Mouse (Mus musculus) hindbrain, embryonic 14.5 days (tissue): ENCODE data around the gene Il15. TPM values are rescaled to one million over a fixed set of nuclear protein-coding genes. Genes with fewer than 3 reads are reported as not detected.
A peak's percentile ranks its signal among the peaks of the same experiment; 100 is the strongest.

Experiments
- ATAC-seq: fragments of 200-750 bp; cut with Nextera tagmentation; 2 replicates; pipeline ENCODE4 v1.8.0; 2017; ENCODE audit warnings: moderate number of reproducible peaks, mild to moderate bottlenecking, moderate TSS enrichment, moderate library complexity; ENCODE audit not compliant: low FRiP score
- DNase-seq: peaks from one replicate; pipeline ENCODE4 v3.0.0-alpha.2; 2015; ENCODE audit warnings: low spot score
- H3K27ac ChIP-seq: fragments of 300-500 bp; sonication (generic); 2 replicates; pipeline ENCODE4 v1.5.1; 2014; ENCODE audit warnings: mild to moderate bottlenecking, moderate library complexity
- H3K27me3 ChIP-seq: fragments of 300-500 bp; sonication (generic); 2 replicates; pipeline ENCODE4 v1.6.1; 2014; ENCODE audit warnings: mild to moderate bottlenecking, low read length, mixed read lengths; ENCODE audit not compliant: control insufficient read depth, insufficient read depth
- H3K36me3 ChIP-seq: fragments of 300-500 bp; sonication (generic); replicated peaks from 2 replicates; pipeline ENCODE4 v1.6.1; 2014; ENCODE audit not compliant: control insufficient read depth, insufficient read depth
- H3K4me1 ChIP-seq: fragments of 300-500 bp; sonication (generic); replicated peaks from 2 replicates; pipeline ENCODE4 v1.6.1; 2014; ENCODE audit warnings: antibody characterized with exemption, low read length, mixed read lengths; ENCODE audit not compliant: control insufficient read depth, insufficient read depth
- H3K4me2 ChIP-seq: fragments of 300-500 bp; sonication (generic); replicated peaks from 2 replicates; pipeline ENCODE4 v1.6.1; 2014; ENCODE audit warnings: mild to moderate bottlenecking, moderate library complexity
- H3K4me3 ChIP-seq: fragments of 300-500 bp; sonication (generic); replicated peaks from 2 replicates; pipeline ENCODE4 v1.5.1; 2014; ENCODE audit warnings: mild to moderate bottlenecking, low read length
- H3K9ac ChIP-seq: fragments of 300-500 bp; sonication (generic); 2 replicates; pipeline ENCODE4 v1.6.1; 2014
- H3K9me3 ChIP-seq: fragments of 300-500 bp; sonication (generic); 2 replicates; pipeline ENCODE4 v1.6.1; 2016; ENCODE audit warnings: low read length; ENCODE audit not compliant: control insufficient read depth
- WGBS: fragments of 180-500 bp; shearing (Covaris S2); extraction: QIAGEN DNeasy Blood & Tissue Kit; methylation state at CpG from one replicate; pipeline ENCODE4 v1.1.7; 2014; 5-methylcytosine and 5-hydroxymethylcytosine counted together
- polyA plus RNA-seq: library from polyadenylated mRNA; unstranded; fragments of >200 nt; fragmentation: Nextera tagmentation; extraction: Ambion mirVana; gene quantifications from 2 replicates; pipeline ENCODE4 v1.2.1, GENCODE M21; 2014

The Il15 gene
- 0.77 and 1.4 TPM in 2 replicates for polyA plus RNA-seq

DNA sequence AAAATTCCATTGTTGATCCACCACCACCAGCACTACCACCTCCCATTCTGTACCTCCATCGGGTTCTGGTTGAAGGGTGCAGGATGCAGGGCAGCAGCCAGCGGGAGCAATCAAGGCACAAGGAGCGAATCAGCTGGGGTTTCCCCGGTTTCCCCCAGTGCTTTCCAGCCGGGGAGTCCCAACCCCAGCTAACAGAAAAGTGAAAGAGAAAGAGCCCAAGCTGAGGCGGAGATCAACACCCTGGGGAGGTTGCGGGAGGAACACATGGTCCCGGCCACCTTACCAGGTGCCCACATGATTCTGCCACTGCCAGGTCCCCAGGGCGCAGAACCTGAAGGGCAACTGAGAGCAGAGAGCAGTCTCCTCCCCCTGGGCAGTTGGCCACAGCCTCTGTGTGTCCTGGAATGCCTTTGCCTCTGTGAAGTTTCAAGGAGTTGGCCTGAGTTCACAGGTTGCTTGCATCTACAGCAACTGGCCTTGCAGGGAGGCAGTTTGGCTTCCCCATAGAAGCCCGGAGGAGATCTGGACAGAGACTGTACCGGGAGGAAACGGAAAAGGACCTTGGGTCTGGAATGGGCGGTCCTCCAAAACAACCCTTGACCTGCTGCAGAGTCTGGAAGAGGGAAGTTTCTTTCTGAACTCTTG is at the start of gene Il15:
TSS of gene Il15 (minus strand) at position 537 of the 645 bp plus-strand sequence.
- peak within 1 kb of the TSS; percentile 51 for H3K4me2 ChIP-seq
- DNase-seq (no peak), ATAC-seq (no peak)
- peaks cover 8% of the 10 kb centered on the region; the same call in 1 of the 2 replicates for H3K4me1 ChIP-seq
- H3K4me3 ChIP-seq: peak within 1 kb of the TSS; percentile 30
- H3K9me3 ChIP-seq: no peaks in the 10 kb centered on the region
- 0 out of 2 replicates have a peak, but pooled peaks cover 3% of the 10 kb centered on the region for H3K27me3 ChIP-seq
- no peak within 1 kb of the TSS for H3K27ac ChIP-seq
- peak within 1 kb of the TSS; percentile 26; the same call in 1 of the 2 replicates for H3K9ac ChIP-seq
- H3K36me3 ChIP-seq: no peaks in the 10 kb centered on the region
- 17% methylated on average over 13 of the region's 13 CpGs for WGBS

DNA sequence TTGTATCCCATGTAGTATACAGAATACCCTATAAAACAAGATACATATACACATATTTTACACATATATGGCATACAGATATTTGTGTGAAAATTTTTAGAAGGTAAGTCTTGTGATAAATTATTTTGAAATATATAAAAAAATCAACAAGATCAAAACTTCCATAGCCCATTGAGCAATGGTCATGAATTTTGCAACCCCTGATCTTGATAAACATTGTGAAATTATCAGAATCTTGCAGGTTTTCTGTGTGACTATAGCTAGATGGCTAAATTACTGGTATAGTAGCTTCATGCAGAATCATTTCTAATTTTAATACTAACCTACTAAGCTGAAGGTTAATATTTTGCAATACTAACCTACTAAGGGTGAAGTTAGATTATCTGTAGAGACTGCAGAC is 41.9 kb upstream of the Il15 start:
- Histone ChIP-seq H3K27me3 (no peaks in the 10 kb centered on the region), H3K36me3 (no peaks in the 10 kb centered on the region), H3K9me3 (no peaks in the 10 kb centered on the region), H3K27ac (no peak overlapping the region), H3K4me2 (no peak overlapping the region), H3K4me1 (no peaks in the 10 kb centered on the region), H3K4me3 (no peak overlapping the region), H3K9ac (no peak overlapping the region)
- ATAC-seq: no peak
- DNase-seq: no peak

DNA sequence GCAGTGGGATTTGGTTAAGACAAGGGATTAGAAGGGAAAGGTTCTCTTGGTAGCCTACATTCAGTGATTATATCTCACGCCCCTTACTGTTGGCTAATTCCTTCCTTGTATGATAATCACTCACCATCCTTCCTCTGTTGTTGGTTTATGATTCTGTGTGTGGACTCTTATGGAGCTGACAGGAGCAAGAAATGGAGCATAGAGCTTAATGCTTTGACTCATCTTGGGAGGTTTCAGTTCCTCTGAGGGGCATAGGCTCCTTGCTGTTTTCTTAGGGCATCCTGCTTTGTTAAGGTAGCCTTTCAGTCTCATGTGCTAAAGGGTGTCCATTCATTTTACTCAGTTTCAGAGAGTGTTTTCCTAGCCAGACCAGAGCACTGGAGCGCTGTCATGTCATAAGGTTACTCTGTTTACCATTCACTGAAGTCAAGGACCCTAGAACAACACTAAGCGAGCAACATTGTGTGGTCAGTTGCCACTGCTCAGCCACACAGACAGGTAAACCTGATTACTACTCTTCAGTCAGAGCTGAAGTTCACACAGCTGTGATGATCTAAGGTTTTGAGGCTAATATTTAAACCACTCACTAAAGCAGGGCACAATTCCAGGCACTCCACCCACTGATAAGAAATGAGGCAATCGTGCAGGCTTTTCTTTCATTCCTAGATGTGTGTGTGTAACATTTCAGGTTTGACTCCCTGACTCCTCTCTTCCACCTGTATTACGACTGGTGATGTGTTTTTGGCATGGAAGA is 13.7 kb upstream of the Il15 start:
- Histone ChIP-seq H3K4me3 (no peak overlapping the region), H3K4me1 (no peaks in the 10 kb centered on the region), H3K9me3 (no peaks in the 10 kb centered on the region), H3K36me3 (no peaks in the 10 kb centered on the region), H3K27ac (no peak overlapping the region), H3K4me2 (no peak overlapping the region), H3K9ac (no peak overlapping the region), H3K27me3 (no peaks in the 10 kb centered on the region)
- ATAC-seq (no peak), DNase-seq (no peak)
- 89% methylated on average over 5 of the region's 5 CpGs for WGBS

DNA sequence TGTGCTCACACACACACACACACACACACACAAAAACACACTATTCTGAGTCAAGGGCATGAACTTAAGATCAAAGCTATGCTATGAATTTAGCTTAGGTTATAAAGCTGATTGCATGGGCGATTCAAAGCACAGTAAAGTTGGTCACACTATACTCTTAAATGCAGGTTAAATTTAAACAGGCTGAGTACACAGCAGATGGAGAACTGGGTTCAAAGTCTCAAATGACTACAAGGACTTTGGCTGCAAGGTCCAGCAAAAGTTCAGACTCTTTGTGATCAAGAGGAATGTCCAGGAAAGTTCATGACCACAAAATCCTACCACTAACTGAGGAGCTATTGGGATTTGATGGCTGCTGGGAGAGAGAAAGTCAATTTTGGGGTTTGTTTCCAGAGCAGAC is 12.5 kb upstream of the Il15 start:
- H3K4me3 ChIP-seq: no peak overlapping the region
- no peak for ATAC-seq

DNA sequence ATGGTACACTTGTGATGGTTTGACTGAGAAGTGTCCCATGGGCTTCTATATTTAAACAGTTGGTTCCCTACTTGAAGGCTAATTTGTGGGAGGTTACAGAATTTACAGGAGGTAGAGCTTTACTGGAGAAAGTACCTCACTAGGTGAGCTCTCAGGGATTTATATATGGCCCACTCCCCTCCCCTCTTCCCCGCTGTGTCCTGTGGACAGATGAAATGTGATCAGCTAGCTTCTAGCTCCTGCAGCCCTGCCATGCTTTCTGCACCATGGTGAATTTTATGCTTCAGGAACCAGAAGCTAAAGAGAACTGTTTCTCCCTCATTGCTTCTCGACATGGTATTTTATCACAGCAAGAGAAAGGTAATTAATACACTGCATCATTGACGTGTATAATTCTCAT is 7.1 kb upstream of the Il15 start:
- DNase-seq: no peak
- no peak for ATAC-seq
- Histone ChIP-seq H3K4me2 (no peak overlapping the region), H3K4me1 (no peaks in the 10 kb centered on the region), H3K36me3 (no peaks in the 10 kb centered on the region), H3K27ac (no peak overlapping the region), H3K9ac (no peak overlapping the region), H3K27me3 (no peaks in the 10 kb centered on the region), H3K9me3 (no peaks in the 10 kb centered on the region), H3K4me3 (no peak overlapping the region)
- 61% methylated on average over 3 of the region's 3 CpGs for WGBS

More for the DNA sequence above, 12.5 kb upstream of the Il15 start:
- no peak overlapping the region for H3K4me2 ChIP-seq
- no peak for DNase-seq
- H3K9ac ChIP-seq: no peak overlapping the region
- H3K9me3 ChIP-seq: no peaks in the 10 kb centered on the region
- 77% methylated on average over 1 of the region's 1 CpGs for WGBS
- no peak overlapping the region for H3K27ac ChIP-seq
- no peaks in the 10 kb centered on the region for H3K27me3 ChIP-seq
- H3K36me3 ChIP-seq: no peaks in the 10 kb centered on the region
- H3K4me1 ChIP-seq: no peaks in the 10 kb centered on the region

DNA sequence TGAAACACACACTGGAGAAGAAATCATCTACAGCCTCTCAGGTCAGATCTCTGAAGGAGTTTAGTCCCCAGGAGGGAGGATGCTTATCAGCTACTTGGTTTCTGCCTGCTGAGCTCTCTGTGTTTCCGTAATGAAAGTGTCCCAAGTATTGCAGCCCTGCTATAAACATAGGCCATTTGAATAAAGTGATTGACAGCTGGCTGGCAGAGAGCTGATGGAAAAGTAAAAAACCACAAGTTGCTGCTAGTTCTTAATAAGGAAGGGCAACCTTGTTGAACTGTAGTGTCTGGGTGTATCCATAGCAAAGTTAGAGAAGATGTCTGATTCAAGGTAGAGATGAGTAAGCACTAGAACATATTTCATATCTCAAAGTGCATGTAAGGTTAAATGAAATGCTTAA is 4.0 kb upstream of the Il15 start:
- no peak overlapping the region for H3K4me2 ChIP-seq
- DNase-seq: no peak
- H3K4me3 ChIP-seq: no peak overlapping the region
- no peaks in the 10 kb centered on the region for H3K9me3 ChIP-seq
- H3K27ac ChIP-seq: no peak overlapping the region
- H3K9ac ChIP-seq: no peak overlapping the region
- H3K27me3 ChIP-seq: 0 out of 2 replicates have a peak, but pooled peaks cover 3% of the 10 kb centered on the region
- ATAC-seq: no peak
- no peaks in the 10 kb centered on the region for H3K36me3 ChIP-seq
- H3K4me1 ChIP-seq: peaks cover 5% of the 10 kb centered on the region; the same call in 1 of the 2 replicates
- 74% methylated on average over 1 of the region's 1 CpGs for WGBS

DNA sequence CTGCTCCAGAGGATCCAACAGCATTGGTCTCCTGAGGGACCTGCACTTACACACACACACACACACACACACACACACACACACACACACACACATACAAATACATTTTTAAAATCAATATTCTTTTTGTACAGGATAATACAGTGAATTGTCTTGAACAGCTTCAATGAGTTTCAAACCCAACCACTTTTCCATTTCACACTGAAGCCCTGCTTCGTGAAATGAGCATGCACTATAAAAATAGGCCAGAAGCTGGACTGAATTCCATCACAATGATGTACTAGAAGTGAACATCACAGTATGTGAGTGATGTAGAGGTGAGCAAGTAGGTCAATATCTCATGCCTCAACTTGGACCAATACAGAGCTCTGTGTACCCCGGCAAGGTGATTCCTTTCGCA is 1.0 kb upstream of the Il15 start:
- 93% methylated on average over 3 of the region's 3 CpGs for WGBS
- Histone ChIP-seq H3K4me3 (no peak overlapping the region), H3K27ac (no peak overlapping the region), H3K4me1 (peaks cover 8% of the 10 kb centered on the region; the same call in 1 of the 2 replicates), H3K9me3 (no peaks in the 10 kb centered on the region), H3K9ac (no peak overlapping the region), H3K27me3 (0 out of 2 replicates have a peak, but pooled peaks cover 3% of the 10 kb centered on the region), H3K4me2 (no peak overlapping the region), H3K36me3 (no peaks in the 10 kb centered on the region)
- ATAC-seq (no peak), DNase-seq (no peak)

DNA sequence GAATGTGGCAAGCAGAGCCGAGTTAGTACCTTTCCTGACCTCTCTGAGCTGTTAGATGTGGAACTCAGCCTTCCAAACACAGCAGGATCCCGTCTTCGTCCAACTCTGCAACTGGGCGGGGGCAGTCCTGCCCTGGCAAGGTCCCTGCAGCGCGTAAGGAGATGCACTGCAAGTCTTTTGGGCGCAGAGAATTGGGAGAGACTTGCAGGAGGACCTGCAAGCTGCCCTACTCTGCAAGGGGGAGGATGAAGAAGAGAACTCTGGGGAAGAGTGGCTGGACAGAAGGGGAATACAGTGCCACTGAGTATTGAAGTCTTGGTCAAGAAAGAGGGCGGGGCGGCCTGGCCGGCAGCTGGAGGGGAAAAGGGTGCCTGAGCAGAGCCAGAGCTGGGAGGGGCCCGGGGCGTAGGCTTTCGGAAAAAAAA is 749 bp downstream of the Il15 start:
- 0 out of 2 replicates have a peak, but pooled peaks cover 3% of the 10 kb centered on the region for H3K27me3 ChIP-seq
- no peaks in the 10 kb centered on the region for H3K9me3 ChIP-seq
- peak overlapping the region; percentile 51 for H3K4me2 ChIP-seq
- ATAC-seq (peak; percentile 37; the same call in 1 of the 2 replicates), DNase-seq (no peak)
- peaks cover 8% of the 10 kb centered on the region; the same call in 1 of the 2 replicates for H3K4me1 ChIP-seq
- H3K4me3 ChIP-seq: peak overlapping the region; percentile 30
- no peaks in the 10 kb centered on the region for H3K36me3 ChIP-seq
- 6% methylated on average over 13 of the region's 13 CpGs for WGBS
- no peak overlapping the region for H3K27ac ChIP-seq
- peak overlapping the region; percentile 26; the same call in 1 of the 2 replicates for H3K9ac ChIP-seq

DNA sequence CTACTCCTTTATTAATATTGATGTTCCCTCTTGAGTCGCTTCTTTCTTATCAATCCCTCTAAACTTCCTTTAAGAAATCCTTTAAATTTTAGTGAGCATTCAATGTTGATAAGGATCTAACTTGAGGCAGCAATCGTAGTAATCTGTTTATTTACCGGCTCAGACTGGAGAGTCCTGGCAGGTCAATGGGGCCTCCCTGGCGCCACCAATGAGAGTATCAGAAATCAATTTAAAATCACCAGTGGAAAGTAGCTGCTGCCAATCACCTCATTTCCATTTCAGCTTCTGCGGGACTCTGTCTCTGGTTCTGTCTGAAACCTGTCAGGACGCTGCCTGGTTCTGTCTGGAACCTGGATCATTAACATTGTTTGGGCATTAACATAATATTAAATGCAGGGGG is 1.5 kb downstream of the Il15 start:
- Histone ChIP-seq H3K4me1 (peaks cover 8% of the 10 kb centered on the region; the same call in 1 of the 2 replicates), H3K4me3 (no peak overlapping the region), H3K36me3 (no peaks in the 10 kb centered on the region), H3K9me3 (no peaks in the 10 kb centered on the region), H3K27ac (no peak overlapping the region), H3K27me3 (0 out of 2 replicates have a peak, but pooled peaks cover 3% of the 10 kb centered on the region), H3K9ac (no peak overlapping the region), H3K4me2 (peak overlapping the region; percentile 51)
- 39% methylated on average over 6 of the region's 6 CpGs for WGBS
- DNase-seq (no peak), ATAC-seq (no peak)
